Mouse (Mus musculus): Measurements from ENCODE around the gene Gm48551. TPM values are rescaled to one million over a fixed set of nuclear protein-coding genes. Genes with fewer than 3 reads are reported as not detected.

Gene Gm48551
- polyA plus RNA-seq, 1 experiment from 2014 or later, result 8.8 TPM

- Histone ChIP-seq H3K9ac (replicated peaks; ENCODE audit: low read depth, low read length) (peak overlapping the region; percentile 40), H3K27me3 (replicated peaks; ENCODE audit: control insufficient read depth, insufficient read depth, low read length) (no peaks in the 10 kb centered on the region), H3K4me3 (replicated peaks; ENCODE audit: low read length) (peak overlapping the region; percentile 78), H3K4me1 (replicated peaks; ENCODE audit: control insufficient read depth, insufficient read depth, low read length) (peaks cover 24% of the 10 kb centered on the region), H3K4me2 (ENCODE audit: low read length) (peak overlapping the region; percentile 66), H3K36me3 (ENCODE audit: control insufficient read depth, insufficient read depth) (no peaks in the 10 kb centered on the region), H3K27ac (ENCODE audit: low read length) (peak overlapping the region; percentile 69), H3K9me3 (ENCODE audit: control insufficient read depth, low read length) (no peaks in the 10 kb centered on the region)
- peak; percentile 97 for ATAC-seq
- under 1% methylated on average over 46 of the region's 46 CpGs for WGBS
These were observed 5.6 kb upstream of the Gm48551 start for GRCm38 (mm10) chr10:81378553-81379182.

- no peaks in the 10 kb centered on the region for H3K27me3 ChIP-seq (replicated peaks; ENCODE audit: control insufficient read depth, insufficient read depth, low read length)
- H3K36me3 ChIP-seq (ENCODE audit: control insufficient read depth, insufficient read depth), result no peaks in the 10 kb centered on the region
- H3K4me3 ChIP-seq (replicated peaks; ENCODE audit: low read length), result peak overlapping the region; percentile 78
- WGBS, result 53% methylated on average over 3 of the region's 3 CpGs
- peak overlapping the region; percentile 40; the same call in 1 of the 2 replicates for H3K9ac ChIP-seq (replicated peaks; ENCODE audit: low read depth, low read length)
- peak overlapping the region; percentile 66 for H3K4me2 ChIP-seq (ENCODE audit: low read length)
- ATAC-seq, result peak; percentile 4; the same call in 1 of the 2 replicates
- no peaks in the 10 kb centered on the region for H3K9me3 ChIP-seq (ENCODE audit: control insufficient read depth, low read length)
- peaks cover 24% of the 10 kb centered on the region for H3K4me1 ChIP-seq (replicated peaks; ENCODE audit: control insufficient read depth, insufficient read depth, low read length)
- H3K27ac ChIP-seq (ENCODE audit: low read length), result peak overlapping the region; percentile 69
These were observed 5.1 kb upstream of the Gm48551 start for GRCm38 (mm10) chr10:81379183-81379553.

GRCm38 (mm10) chr10:81379809-81380378 is 4.4 kb upstream of the Gm48551 start:
- ATAC-seq, result no peak
- H3K4me3 ChIP-seq (replicated peaks; ENCODE audit: low read length), result no peak overlapping the region
- no peak overlapping the region for H3K4me2 ChIP-seq (ENCODE audit: low read length)
- no peaks in the 10 kb centered on the region for H3K27me3 ChIP-seq (replicated peaks; ENCODE audit: control insufficient read depth, insufficient read depth, low read length)
- no peak overlapping the region for H3K9ac ChIP-seq (replicated peaks; ENCODE audit: low read depth, low read length)
- no peaks in the 10 kb centered on the region for H3K36me3 ChIP-seq (ENCODE audit: control insufficient read depth, insufficient read depth)
- H3K27ac ChIP-seq (ENCODE audit: low read length), result no peak overlapping the region
- peaks cover 25% of the 10 kb centered on the region for H3K4me1 ChIP-seq (replicated peaks; ENCODE audit: control insufficient read depth, insufficient read depth, low read length)
- 89% methylated on average over 6 of the region's 6 CpGs for WGBS
- H3K9me3 ChIP-seq (ENCODE audit: control insufficient read depth, low read length), result no peaks in the 10 kb centered on the region

GRCm38 (mm10) chr10:81382039-81382438 is 2.2 kb upstream of the Gm48551 start:
- no peak overlapping the region for H3K4me3 ChIP-seq (replicated peaks; ENCODE audit: low read length)
- no peak overlapping the region for H3K27ac ChIP-seq (ENCODE audit: low read length)
- peaks cover 21% of the 10 kb centered on the region for H3K4me1 ChIP-seq (replicated peaks; ENCODE audit: control insufficient read depth, insufficient read depth, low read length)
- no peaks in the 10 kb centered on the region for H3K9me3 ChIP-seq (ENCODE audit: control insufficient read depth, low read length)
- 88% methylated on average over 5 of the region's 5 CpGs for WGBS
- no peak overlapping the region for H3K4me2 ChIP-seq (ENCODE audit: low read length)
- no peaks in the 10 kb centered on the region for H3K27me3 ChIP-seq (replicated peaks; ENCODE audit: control insufficient read depth, insufficient read depth, low read length)
- peaks cover 6% of the 10 kb centered on the region for H3K36me3 ChIP-seq (ENCODE audit: control insufficient read depth, insufficient read depth)
- ATAC-seq, result no peak
- H3K9ac ChIP-seq (replicated peaks; ENCODE audit: low read depth, low read length), result no peak overlapping the region

- Histone ChIP-seq H3K27me3 (replicated peaks; ENCODE audit: control insufficient read depth, insufficient read depth, low read length) (no peaks in the 10 kb centered on the region), H3K4me1 (replicated peaks; ENCODE audit: control insufficient read depth, insufficient read depth, low read length) (peaks cover 12% of the 10 kb centered on the region), H3K9me3 (ENCODE audit: control insufficient read depth, low read length) (no peaks in the 10 kb centered on the region), H3K36me3 (ENCODE audit: control insufficient read depth, insufficient read depth) (peaks cover 17% of the 10 kb centered on the region), H3K27ac (ENCODE audit: low read length) (peak overlapping the region; percentile 87), H3K4me3 (replicated peaks; ENCODE audit: low read length) (peak overlapping the region; percentile 92), H3K4me2 (ENCODE audit: low read length) (peak overlapping the region; percentile 88), H3K9ac (replicated peaks; ENCODE audit: low read depth, low read length) (peak overlapping the region; percentile 74)
- ATAC-seq, result peak; percentile 10
- WGBS, result under 1% methylated on average over 19 of the region's 19 CpGs
These were observed 328 bp downstream of the Gm48551 start for GRCm38 (mm10) chr10:81384605-81384982.

- Histone ChIP-seq H3K4me1 (replicated peaks; ENCODE audit: control insufficient read depth, insufficient read depth, low read length) (peaks cover 12% of the 10 kb centered on the region), H3K9ac (replicated peaks; ENCODE audit: low read depth, low read length) (no peak overlapping the region), H3K36me3 (ENCODE audit: control insufficient read depth, insufficient read depth) (peaks cover 17% of the 10 kb centered on the region), H3K27me3 (replicated peaks; ENCODE audit: control insufficient read depth, insufficient read depth, low read length) (no peaks in the 10 kb centered on the region), H3K4me3 (replicated peaks; ENCODE audit: low read length) (no peak overlapping the region), H3K9me3 (ENCODE audit: control insufficient read depth, low read length) (no peaks in the 10 kb centered on the region), H3K27ac (ENCODE audit: low read length) (no peak overlapping the region), H3K4me2 (ENCODE audit: low read length) (peak overlapping the region; percentile 88)
- WGBS, result 89% methylated on average over 22 of the region's 22 CpGs
- no peak for ATAC-seq
These were observed 1.5 kb downstream of the Gm48551 start for GRCm38 (mm10) chr10:81385603-81386306.

GRCm38 (mm10) chr10:81387716-81388115 is 3.5 kb downstream of the Gm48551 start:
- no peak for ATAC-seq
- no peaks in the 10 kb centered on the region for H3K27me3 ChIP-seq (replicated peaks; ENCODE audit: control insufficient read depth, insufficient read depth, low read length)
- no peak overlapping the region for H3K4me3 ChIP-seq (replicated peaks; ENCODE audit: low read length)
- H3K9me3 ChIP-seq (ENCODE audit: control insufficient read depth, low read length), result no peaks in the 10 kb centered on the region
- H3K27ac ChIP-seq (ENCODE audit: low read length), result no peak overlapping the region
- H3K4me2 ChIP-seq (ENCODE audit: low read length), result no peak overlapping the region
- H3K36me3 ChIP-seq (ENCODE audit: control insufficient read depth, insufficient read depth), result peaks cover 17% of the 10 kb centered on the region
- WGBS, result 95% methylated on average over 20 of the region's 20 CpGs
- H3K9ac ChIP-seq (replicated peaks; ENCODE audit: low read depth, low read length), result no peak overlapping the region
- H3K4me1 ChIP-seq (replicated peaks; ENCODE audit: control insufficient read depth, insufficient read depth, low read length), result peaks cover 12% of the 10 kb centered on the region

GRCm38 (mm10) chr10:81388505-81389055 is 4.3 kb downstream of the Gm48551 start, which contains the start of gene Gm48552:
Gm48552 (plus strand) TSS chr10:81389005.
- no peak for ATAC-seq
- H3K4me1 ChIP-seq (replicated peaks; ENCODE audit: control insufficient read depth, insufficient read depth, low read length), result peaks cover 17% of the 10 kb centered on the region
- H3K9me3 ChIP-seq (ENCODE audit: control insufficient read depth, low read length), result no peaks in the 10 kb centered on the region
- H3K27ac ChIP-seq (ENCODE audit: low read length), result no peak within 1 kb of the TSS
- H3K9ac ChIP-seq (replicated peaks; ENCODE audit: low read depth, low read length), result no peak within 1 kb of the TSS
- no peaks in the 10 kb centered on the region for H3K27me3 ChIP-seq (replicated peaks; ENCODE audit: control insufficient read depth, insufficient read depth, low read length)
- no peak within 1 kb of the TSS for H3K4me3 ChIP-seq (replicated peaks; ENCODE audit: low read length)
- no peak within 1 kb of the TSS for H3K4me2 ChIP-seq (ENCODE audit: low read length)
- H3K36me3 ChIP-seq (ENCODE audit: control insufficient read depth, insufficient read depth), result peaks cover 17% of the 10 kb centered on the region
- 88% methylated on average over 5 of the region's 5 CpGs for WGBS

- Histone ChIP-seq H3K9ac (replicated peaks; ENCODE audit: low read depth, low read length) (no peak overlapping the region), H3K4me1 (replicated peaks; ENCODE audit: control insufficient read depth, insufficient read depth, low read length) (peaks cover 20% of the 10 kb centered on the region), H3K4me2 (ENCODE audit: low read length) (no peak overlapping the region), H3K27ac (ENCODE audit: low read length) (no peak overlapping the region), H3K27me3 (replicated peaks; ENCODE audit: control insufficient read depth, insufficient read depth, low read length) (no peaks in the 10 kb centered on the region), H3K9me3 (ENCODE audit: control insufficient read depth, low read length) (no peaks in the 10 kb centered on the region), H3K36me3 (ENCODE audit: control insufficient read depth, insufficient read depth) (peaks cover 17% of the 10 kb centered on the region), H3K4me3 (replicated peaks; ENCODE audit: low read length) (no peak overlapping the region)
- ATAC-seq, result no peak
- 52% methylated on average over 3 of the region's 3 CpGs for WGBS
These were observed 5.1 kb downstream of the Gm48551 start for GRCm38 (mm10) chr10:81389373-81389772.

Data from forebrain, embryonic 16.5 days (tissue).